Mouse (Mus musculus) G1E (cell line): ENCODE results near the gene Minos1. TPM values are rescaled to one million over a fixed set of nuclear protein-coding genes. Genes with fewer than 3 reads are reported as not detected.

Experiments used
- ATAC-seq: 2 replicates; pipeline ENCODE4 v1.8.0; 2016; ENCODE audit warnings: mild to moderate bottlenecking; ENCODE audit not compliant: insufficient number of reproducible peaks, poor library complexity, low FRiP score, severe bottlenecking; ENCODE audit errors: extremely low read depth
- DNase-seq: peaks from one replicate; pipeline ENCODE4 v3.0.0; 2012; ENCODE audit warnings: low spot score
- H3K27me3 ChIP-seq: 2 replicates; pipeline ENCODE4 v1.6.1; 2012; ENCODE audit warnings: mild to moderate bottlenecking, low read length, inconsistent platforms; ENCODE audit not compliant: insufficient read depth
- H3K36me3 ChIP-seq: replicated peaks from 2 replicates; pipeline ENCODE3; 2012; ENCODE audit warnings: mild to moderate bottlenecking, inconsistent platforms
- H3K4me1 ChIP-seq: 2 replicates; pipeline ENCODE4 v1.6.1; 2012; ENCODE audit warnings: low read depth, low read length, inconsistent platforms, mixed read lengths; ENCODE audit not compliant: insufficient read depth
- H3K4me3 ChIP-seq: 2 replicates; pipeline ENCODE4 v1.5.1; 2012; ENCODE audit warnings: low read depth, mild to moderate bottlenecking, inconsistent platforms, low read length, moderate library complexity, mixed read lengths
- H3K9me3 ChIP-seq: replicated peaks from 2 replicates; pipeline ENCODE4 v1.6.1; 2012; ENCODE audit warnings: inconsistent platforms
- CTCF ChIP-seq: IDR thresholded peaks from 2 replicates; pipeline ENCODE4 v1.5.1; 2012; ENCODE audit warnings: low read depth, low read length, inconsistent platforms, mixed read lengths
- GATA1 ChIP-seq: IDR thresholded peaks from 2 replicates; pipeline ENCODE4 v1.6.1; 2012; ENCODE audit warnings: borderline replicate concordance, low read length, inconsistent platforms, mixed read lengths
- GATA2 ChIP-seq: IDR thresholded peaks from 2 replicates; pipeline ENCODE4 v1.6.1; 2012; ENCODE audit warnings: low read depth, low read length, inconsistent platforms, borderline replicate concordance
- POLR2AphosphoS5 ChIP-seq: IDR thresholded peaks from 2 replicates; pipeline ENCODE4 v1.6.1; 2012; ENCODE audit warnings: low read depth, low read length, inconsistent platforms; ENCODE audit not compliant: insufficient replicate concordance
- TAL1 ChIP-seq: conservative IDR thresholded peaks from 2 replicates; pipeline ENCODE4 v1.6.1; 2012; ENCODE audit warnings: low read depth, low read length, inconsistent platforms, mixed read lengths
- polyA plus RNA-seq: library from polyadenylated mRNA; stranded (reverse); fragments of >175 nt; gene quantifications from 2 replicates; pipeline ENCODE4 v1.2.3, GENCODE M21; 2012
- total RNA-seq, 2 experiments: library from RNA; stranded (forward) in 1 of 2; stranded (reverse) in 1 of 2; fragments of 200-1000 nt in 1 of 2; fragments of >200 nt in 1 of 2; fragmentation: Nextera tagmentation in 1 of 2; gene quantifications; 2 replicates each; pipeline ENCODE4 v1.2.3; 2014 to 2017

The Minos1 gene
- total and polyA plus RNA-seq, 3 experiments: 12.8 to 342 (median 323) TPM

- TF ChIP-seq TAL1 (no peak), GATA1 (no peak), POLR2AphosphoS5 (no peak), CTCF (no peak), GATA2 (no peak)
- ATAC-seq (no peak), DNase-seq (no peak)
- no peaks in the 10 kb centered on the region for H3K27me3 ChIP-seq
- peaks cover 10% of the 10 kb centered on the region for H3K4me1 ChIP-seq
- peaks cover 94% of the 10 kb centered on the region for H3K36me3 ChIP-seq
- no peak overlapping the region for H3K4me3 ChIP-seq
- no peaks in the 10 kb centered on the region for H3K9me3 ChIP-seq
Measured at GRCm38 (mm10) chr4:139105453-139105852, 25.5 kb downstream of the Minos1 start.

- DNase-seq (no peak), ATAC-seq (no peak)
- no peaks in the 10 kb centered on the region for H3K9me3 ChIP-seq
- H3K36me3 ChIP-seq: peaks cover 62% of the 10 kb centered on the region
- no peaks in the 10 kb centered on the region for H3K27me3 ChIP-seq
- H3K4me1 ChIP-seq: no peaks in the 10 kb centered on the region; the same call in 1 of the 2 replicates
- no peak for TF ChIP-seq TAL1
- no peak overlapping the region for H3K4me3 ChIP-seq
Measured at GRCm38 (mm10) chr4:139101546-139101945, 29.4 kb downstream of the Minos1 start.

GRCm38 (mm10) chr4:139100326-139100725, 30.6 kb downstream of the Minos1 start:
- no peak for TF ChIP-seq TAL1
- no peak; the same call in 1 of the 2 replicates for TF ChIP-seq POLR2AphosphoS5
- no peak for TF ChIP-seq GATA1
- TF ChIP-seq GATA2: no peak
- no peak for TF ChIP-seq CTCF
- H3K27me3 ChIP-seq: peaks cover 2% of the 10 kb centered on the region
- no peak overlapping the region for H3K4me3 ChIP-seq
- no peaks in the 10 kb centered on the region; the same call in 1 of the 2 replicates for H3K4me1 ChIP-seq
- peaks cover 50% of the 10 kb centered on the region for H3K36me3 ChIP-seq
- no peak for ATAC-seq
- no peak for DNase-seq
- no peaks in the 10 kb centered on the region for H3K9me3 ChIP-seq

GRCm38 (mm10) chr4:139096201-139096600, 34.7 kb downstream of the Minos1 start:
- Histone ChIP-seq H3K4me1 (no peaks in the 10 kb centered on the region), H3K36me3 (peaks cover 9% of the 10 kb centered on the region), H3K9me3 (peaks cover 18% of the 10 kb centered on the region), H3K4me3 (no peak overlapping the region), H3K27me3 (peaks cover 31% of the 10 kb centered on the region)
- no peak for DNase-seq
- ATAC-seq: no peak
- TF ChIP-seq GATA2 (no peak), POLR2AphosphoS5 (no peak), GATA1 (no peak), CTCF (no peak), TAL1 (no peak)

GRCm38 (mm10) chr4:139095406-139095805, 35.5 kb downstream of the Minos1 start:
- ATAC-seq (no peak), DNase-seq (no peak)
- Histone ChIP-seq H3K4me3 (no peak overlapping the region), H3K9me3 (peaks cover 18% of the 10 kb centered on the region), H3K27me3 (peaks cover 39% of the 10 kb centered on the region), H3K4me1 (0 out of 2 replicates have a peak, but pooled peaks cover 2% of the 10 kb centered on the region), H3K36me3 (peaks cover 1% of the 10 kb centered on the region)
- no peak for TF ChIP-seq POLR2AphosphoS5
- no peak for TF ChIP-seq GATA2
- TF ChIP-seq CTCF: no peak
- no peak for TF ChIP-seq TAL1
- TF ChIP-seq GATA1: no peak

- no peak overlapping the region for H3K4me3 ChIP-seq
- TF ChIP-seq CTCF (no peak), POLR2AphosphoS5 (no peak), GATA1 (no peak), GATA2 (no peak), TAL1 (no peak)
- ATAC-seq (no peak), DNase-seq (no peak)
- peaks cover 56% of the 10 kb centered on the region for H3K27me3 ChIP-seq
- peaks cover 18% of the 10 kb centered on the region for H3K9me3 ChIP-seq
- no peaks in the 10 kb centered on the region for H3K36me3 ChIP-seq
- H3K4me1 ChIP-seq: 0 out of 2 replicates have a peak, but pooled peaks cover 2% of the 10 kb centered on the region
Measured at GRCm38 (mm10) chr4:139093196-139093530, 37.8 kb downstream of the Minos1 start.

GRCm38 (mm10) chr4:139092356-139093195, 38.3 kb downstream of the Minos1 start, which contains the start of gene Nbl1:
TSS of gene Nbl1 (minus strand) at chr4:139092993.
- no peak for TF ChIP-seq GATA2
- TF ChIP-seq POLR2AphosphoS5: no peak
- no peak for TF ChIP-seq TAL1
- no peak for TF ChIP-seq GATA1
- no peak for TF ChIP-seq CTCF
- H3K27me3 ChIP-seq: peaks cover 62% of the 10 kb centered on the region
- no peak within 1 kb of the TSS for H3K4me3 ChIP-seq
- DNase-seq (no peak), ATAC-seq (no peak)
- no peaks in the 10 kb centered on the region for H3K36me3 ChIP-seq
- peaks cover 18% of the 10 kb centered on the region for H3K9me3 ChIP-seq
- 0 out of 2 replicates have a peak, but pooled peaks cover 2% of the 10 kb centered on the region for H3K4me1 ChIP-seq
